Mouse (Mus musculus) CH12.LX (cell line): ENCODE measurements at regions not wholly inside any gene's neighbourhood (a gene's known extent, or its start where the extent isn't known, plus 50 kb on each side); places are given as distances from the start of the nearest gene placed in this dataset.

Experiments
- BHLHE40 ChIP-seq: IDR thresholded peaks from 2 replicates; pipeline ENCODE4 v1.6.1; 2011; ENCODE audit warnings: mild to moderate bottlenecking, low read depth, low read length, improper control_type of control experiment
- CTCF ChIP-seq, 2 experiments: IDR thresholded peaks in 1 of 2; conservative IDR thresholded peaks in 1 of 2; 2 replicates each; pipeline ENCODE4 v1.5.1; 2011 to 2012; ENCODE audit warnings: low read depth in 2 of 2, low read length in 2 of 2, improper control_type of control experiment in 1 of 2, inconsistent platforms in 1 of 2, mild to moderate bottlenecking in 1 of 2, moderate library complexity in 1 of 2
- E2F4 ChIP-seq: IDR thresholded peaks from 2 replicates; pipeline ENCODE4 v1.6.1; 2011; ENCODE audit warnings: low read depth, low read length, improper control_type of control experiment; ENCODE audit not compliant: insufficient replicate concordance
- EP300 ChIP-seq: IDR thresholded peaks from 2 replicates; pipeline ENCODE4 v1.6.1; 2011; ENCODE audit warnings: low read length, improper control_type of control experiment
- ETS1 ChIP-seq: conservative IDR thresholded peaks from 2 replicates; pipeline ENCODE4 v1.6.1; 2012; ENCODE audit warnings: low read depth, mild to moderate bottlenecking, inconsistent platforms, low read length, improper control_type of control experiment, moderate library complexity
- GABPA ChIP-seq: IDR thresholded peaks from 2 replicates; pipeline ENCODE4 v1.6.1; 2012; ENCODE audit warnings: low read depth, low read length, improper control_type of control experiment, inconsistent platforms; ENCODE audit not compliant: insufficient replicate concordance
- HCFC1 ChIP-seq: IDR thresholded peaks from 2 replicates; pipeline ENCODE4 v1.6.1; 2012; ENCODE audit warnings: low read depth, mild to moderate bottlenecking, inconsistent platforms, low read length, improper control_type of control experiment
- IRF4 ChIP-seq: IDR thresholded peaks from 2 replicates; pipeline ENCODE4 v1.6.1; 2014; ENCODE audit warnings: low read depth, mild to moderate bottlenecking, inconsistent platforms, low read length, improper control_type of control experiment
- JUND ChIP-seq: conservative IDR thresholded peaks from 2 replicates; pipeline ENCODE4 v1.6.1; 2011; ENCODE audit warnings: low read depth, low read length, improper control_type of control experiment
- MXI1 ChIP-seq: IDR thresholded peaks from 2 replicates; pipeline ENCODE4 v1.6.1; 2011; ENCODE audit warnings: mild to moderate bottlenecking, low read depth, low read length, improper control_type of control experiment
- NRF1 ChIP-seq: IDR thresholded peaks from 2 replicates; pipeline ENCODE4 v1.6.1; 2014; ENCODE audit warnings: low read depth, mild to moderate bottlenecking, inconsistent platforms, low read length, improper control_type of control experiment, moderate library complexity
- POLR2AphosphoS2 ChIP-seq: IDR thresholded peaks from 2 replicates; pipeline ENCODE4 v1.6.1; 2011; ENCODE audit warnings: low read depth, low read length, improper control_type of control experiment
- USF2 ChIP-seq: conservative IDR thresholded peaks from 2 replicates; pipeline ENCODE4 v1.6.1; 2011; ENCODE audit warnings: low read depth, low read length, improper control_type of control experiment
- ZC3H11A ChIP-seq: IDR thresholded peaks from 2 replicates; pipeline ENCODE4 v1.6.1; 2012; ENCODE audit warnings: low read depth, mild to moderate bottlenecking, inconsistent platforms, low read length, improper control_type of control experiment

- TF ChIP-seq HCFC1: no peak
- TF ChIP-seq ETS1: no peak
- TF ChIP-seq POLR2AphosphoS2: no peak
- no peak for TF ChIP-seq E2F4
- TF ChIP-seq CTCF (conservative IDR thresholded peaks at IDR 0.05 in 1 of 2, IDR thresholded peaks at IDR 0.05 in 1 of 2; ENCODE audit: low read depth in 2 of 2, low read length in 2 of 2): no peak
- no peak for TF ChIP-seq USF2
- no peak for TF ChIP-seq ZC3H11A
- no peak for TF ChIP-seq MXI1
- TF ChIP-seq NRF1: no peak
- TF ChIP-seq JUND: no peak
- no peak for TF ChIP-seq EP300
- no peak for TF ChIP-seq GABPA
- no peak for TF ChIP-seq IRF4
- no peak for TF ChIP-seq BHLHE40
These were observed 52.9 kb upstream of the Atxn1 start for GRCm38 (mm10) chr13:46017742-46018141.
